Mouse (Mus musculus) ES-E14 (cell line): ENCODE results near the gene Zdhhc14. TPM values are rescaled to one million over a fixed set of nuclear protein-coding genes. Genes with fewer than 3 reads are reported as not detected.

Source experiments
- DNase-seq: peaks from one replicate; pipeline ENCODE4 v3.0.0-alpha.2; 2013; ENCODE audit warnings: low read depth, low spot score
- H3K27ac ChIP-seq: 2 replicates; pipeline ENCODE4 v1.5.1; 2012; ENCODE audit warnings: low read depth, mild to moderate bottlenecking, low read length, moderate library complexity, mixed read lengths; ENCODE audit not compliant: poor library complexity, insufficient read depth, severe bottlenecking
- H3K36me3 ChIP-seq: 2 replicates; pipeline ENCODE4 v1.6.1; 2012; ENCODE audit warnings: mild to moderate bottlenecking, low read length, moderate library complexity, mixed read lengths; ENCODE audit not compliant: control insufficient read depth, poor library complexity, insufficient read depth, severe bottlenecking
- H3K4me1 ChIP-seq, 2 experiments: fragments of 150-350 bp in 1 of 2; sonication (generic) in 1 of 2; 2 replicates each; pipeline ENCODE4 v1.6.1; 2012; ENCODE audit warnings: low read length in 2 of 2, mild to moderate bottlenecking in 1 of 2, mixed read lengths in 1 of 2; ENCODE audit not compliant: control insufficient read depth in 2 of 2, insufficient read depth in 2 of 2, poor library complexity in 1 of 2
- H3K4me3 ChIP-seq, 2 experiments: fragments of 150-350 bp in 1 of 2; sonication (generic) in 1 of 2; 2 replicates each; pipeline ENCODE4 v1.5.1; 2012; ENCODE audit warnings: low read length in 2 of 2, low read depth in 1 of 2, mild to moderate bottlenecking in 1 of 2, mixed read lengths in 1 of 2; ENCODE audit not compliant: insufficient read depth in 1 of 2, poor library complexity in 1 of 2, severe bottlenecking in 1 of 2
- H3K9ac ChIP-seq: 2 replicates; pipeline ENCODE4 v1.6.1; 2012; ENCODE audit warnings: low read depth, mild to moderate bottlenecking, low read length, mixed read lengths; ENCODE audit not compliant: poor library complexity, insufficient read depth, severe bottlenecking
- H3K9me3 ChIP-seq: fragments of 150-350 bp; sonication (generic); 2 replicates; pipeline ENCODE4 v1.6.1; 2012; ENCODE audit warnings: low read depth, mild to moderate bottlenecking, low read length; ENCODE audit not compliant: control insufficient read depth, insufficient read depth
- CHD2 ChIP-seq: IDR thresholded peaks from 2 replicates; pipeline ENCODE4 v1.6.1; 2014; ENCODE audit warnings: mild to moderate bottlenecking, low read depth, low read length, inconsistent platforms
- HCFC1 ChIP-seq: IDR thresholded peaks from 2 replicates; pipeline ENCODE4 v1.6.1; 2012; ENCODE audit warnings: low read length, inconsistent platforms, borderline replicate concordance; ENCODE audit not compliant: insufficient read depth
- MAFK ChIP-seq: IDR thresholded peaks from 2 replicates; pipeline ENCODE4 v1.6.1; 2014; ENCODE audit warnings: mild to moderate bottlenecking, low read depth, low read length, inconsistent platforms; ENCODE audit not compliant: insufficient read depth
- ZC3H11A ChIP-seq: IDR thresholded peaks from 2 replicates; pipeline ENCODE4 v1.6.1; 2012; ENCODE audit warnings: low read depth, mild to moderate bottlenecking, inconsistent platforms, low read length, borderline replicate concordance
- ZNF384 ChIP-seq: IDR thresholded peaks from 2 replicates; pipeline ENCODE4 v1.6.1; 2012; ENCODE audit warnings: low read depth, low read length, inconsistent platforms
- in situ Hi-C, 2 experiments: fragments of 600-800 bp; cut with MboI; formaldehyde crosslinking; loops; one replicate each; pipeline ENCODE4 v1.15.1; 2025; ENCODE audit warnings: low sequenced_read_pairs in 2 of 2, inconsistent platforms in 1 of 2; ENCODE audit not compliant: unreplicated experiment in 2 of 2
- total RNA-seq: library from RNA; depleted of rRNA; stranded (reverse); fragments of 300-350 nt; gene quantifications from 2 replicates; pipeline ENCODE4 v1.2.3, GENCODE M21; 2012

Zdhhc14 gene
- total RNA-seq, 1 experiment, result 0.76 TPM

GRCm38 (mm10) chr17:5497695-5498094 lies 5.3 kb downstream of the Zdhhc14 start:
- no peaks in the 10 kb centered on the region for H3K9me3 ChIP-seq
- no peaks in the 10 kb centered on the region for H3K36me3 ChIP-seq
- no peak overlapping the region for H3K9ac ChIP-seq
- H3K4me3 ChIP-seq, result no peak overlapping the region
- no peak overlapping the region for H3K27ac ChIP-seq
- no peaks in the 10 kb centered on the region for H3K4me1 ChIP-seq
- in situ Hi-C loops, result no loop called here
- DNase-seq, result no peak
- TF ChIP-seq ZC3H11A, result no peak
- TF ChIP-seq CHD2, result no peak
- TF ChIP-seq HCFC1, result no peak
- no peak for TF ChIP-seq ZNF384
- TF ChIP-seq MAFK, result no peak

- in situ Hi-C loops, result no loop called here
- H3K36me3 ChIP-seq, result no peaks in the 10 kb centered on the region
- no peak for DNase-seq
- no peak overlapping the region for H3K9ac ChIP-seq
- H3K27ac ChIP-seq, result no peak overlapping the region
- no peak overlapping the region for H3K4me3 ChIP-seq
- TF ChIP-seq ZNF384 (no peak), ZC3H11A (no peak), HCFC1 (no peak), MAFK (no peak), CHD2 (no peak)
- no peaks in the 10 kb centered on the region for H3K9me3 ChIP-seq
- H3K4me1 ChIP-seq, result no peaks in the 10 kb centered on the region
Measured at GRCm38 (mm10) chr17:5498996-5499395, 6.6 kb downstream of the Zdhhc14 start.

DNA sequence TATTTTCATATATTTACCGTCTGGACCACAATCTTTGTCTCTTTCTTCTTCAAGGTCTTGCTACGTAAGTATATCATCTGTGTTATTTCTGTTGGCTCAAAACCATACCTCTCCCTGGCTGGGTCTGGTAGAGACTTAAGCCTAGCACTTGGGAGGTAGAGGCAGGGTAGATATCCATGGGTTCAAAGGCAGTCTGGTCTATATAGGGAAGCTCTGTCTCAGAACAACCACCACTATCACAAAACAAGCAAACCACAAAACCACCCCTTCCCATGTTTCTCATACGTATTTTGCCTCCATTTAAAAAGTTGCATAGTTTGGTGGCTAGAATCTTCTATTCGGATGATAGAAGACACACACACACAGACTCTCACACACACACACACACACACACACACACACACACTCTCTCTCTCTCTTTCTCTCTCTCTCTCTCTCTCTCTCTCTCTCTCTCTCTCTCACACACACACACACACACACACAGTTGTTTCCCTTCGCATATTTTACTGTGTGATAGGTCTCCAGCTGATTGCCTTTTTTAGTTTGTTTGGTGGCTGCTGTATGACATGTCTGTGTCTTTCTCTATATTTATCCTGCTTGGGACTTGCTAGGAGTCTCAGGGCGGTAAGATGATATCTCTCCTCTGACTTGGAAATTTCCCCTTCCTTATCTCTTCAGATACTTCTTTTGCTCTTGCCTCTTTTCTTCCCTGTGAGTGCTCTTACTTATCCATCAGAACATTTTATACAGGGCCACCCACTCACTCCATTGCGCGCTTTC lies 11.8 kb downstream of the Zdhhc14 start:
- H3K4me3 ChIP-seq, result no peak overlapping the region
- TF ChIP-seq ZNF384, result no peak
- no peak for TF ChIP-seq MAFK
- no peak for TF ChIP-seq HCFC1
- TF ChIP-seq ZC3H11A, result no peak
- TF ChIP-seq CHD2, result no peak
- no peaks in the 10 kb centered on the region for H3K9me3 ChIP-seq
- no peak overlapping the region for H3K27ac ChIP-seq
- H3K36me3 ChIP-seq, result no peaks in the 10 kb centered on the region
- no peak overlapping the region for H3K9ac ChIP-seq
- no peaks in the 10 kb centered on the region for H3K4me1 ChIP-seq
- in situ Hi-C loops, result no loop called here
- DNase-seq, result no peak

DNA sequence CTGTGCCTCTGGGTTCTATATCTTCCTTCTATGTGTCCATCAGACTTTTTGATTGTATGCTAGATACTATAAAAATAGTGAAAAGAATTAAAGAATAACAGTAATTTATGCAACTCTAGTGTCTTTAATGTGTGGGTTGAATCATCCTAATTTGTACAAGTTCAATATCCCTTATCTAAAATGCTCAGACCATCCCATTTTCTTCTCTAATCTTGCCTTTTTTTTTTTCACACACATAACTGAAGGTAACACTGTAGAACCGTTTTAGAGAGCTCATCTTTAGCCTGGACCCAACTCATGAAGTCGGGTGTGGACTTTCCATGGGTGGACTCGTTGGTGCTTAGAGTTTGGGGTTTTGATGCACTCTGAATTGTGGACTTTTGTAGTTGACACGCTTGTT lies 12.6 kb downstream of the Zdhhc14 start:
- TF ChIP-seq MAFK, result no peak
- TF ChIP-seq HCFC1, result no peak
- TF ChIP-seq ZC3H11A, result no peak
- TF ChIP-seq CHD2, result no peak
- TF ChIP-seq ZNF384, result no peak
- Histone ChIP-seq H3K36me3 (no peaks in the 10 kb centered on the region), H3K27ac (no peak overlapping the region), H3K4me3 (no peak overlapping the region), H3K9ac (no peak overlapping the region), H3K4me1 (no peaks in the 10 kb centered on the region), H3K9me3 (no peaks in the 10 kb centered on the region)
- DNase-seq, result no peak
- in situ Hi-C loops, result no loop called here

- Histone ChIP-seq H3K27ac (no peak overlapping the region), H3K9ac (no peak overlapping the region), H3K36me3 (no peaks in the 10 kb centered on the region), H3K4me1 (no peaks in the 10 kb centered on the region), H3K9me3 (no peaks in the 10 kb centered on the region), H3K4me3 (no peak overlapping the region)
- no peak for DNase-seq
- in situ Hi-C loops, result no loop called here
- TF ChIP-seq ZNF384 (no peak), CHD2 (no peak), MAFK (no peak), ZC3H11A (no peak), HCFC1 (no peak)
Measured at GRCm38 (mm10) chr17:5506553-5506952, 14.2 kb downstream of the Zdhhc14 start.
